Mouse (Mus musculus) heart, adult 2 months (tissue): Measurements from ENCODE around the gene Atp1a4. TPM values are rescaled to one million over a fixed set of nuclear protein-coding genes. Genes with fewer than 3 reads are reported as not detected.
"Not testable (repeated sequence)": the region's sequence is repeated elsewhere in the genome, so short reads cannot be mapped to it uniquely, and the experiment has no call there.

ENCODE experiments used
- DNase-seq, 2 experiments: peaks; one replicate each; pipeline ENCODE4 v3.0.0; 2021
- H3K27ac ChIP-seq: fragments of 200-600 bp; 2 replicates; pipeline ENCODE4 v1.8.1; 2022
- H3K27me3 ChIP-seq: fragments of 200-500 bp; 2 replicates; pipeline ENCODE4 v1.6.1; 2012; ENCODE audit warnings: mild to moderate bottlenecking, low read length, inconsistent platforms, mixed read lengths; ENCODE audit not compliant: control insufficient read depth, insufficient read depth
- H3K36me3 ChIP-seq: fragments of 200-500 bp; 2 replicates; pipeline ENCODE4 v1.6.1; 2012; ENCODE audit warnings: low read length, inconsistent platforms; ENCODE audit not compliant: control insufficient read depth, insufficient read depth
- H3K4me1 ChIP-seq: fragments of 200-500 bp; 2 replicates; pipeline ENCODE4 v1.6.1; 2011; ENCODE audit warnings: low read length; ENCODE audit not compliant: control insufficient read depth, insufficient read depth
- H3K4me3 ChIP-seq: fragments of 200-600 bp; 2 replicates; pipeline ENCODE4 v1.8.1; 2022
- H3K79me2 ChIP-seq: fragments of 200-500 bp; replicated peaks from 2 replicates; pipeline ENCODE4 v1.6.1; 2012; ENCODE audit warnings: mild to moderate bottlenecking, inconsistent platforms, low read length, moderate library complexity, mixed read lengths; ENCODE audit not compliant: control insufficient read depth, insufficient read depth
- H3K9ac ChIP-seq: fragments of 200-500 bp; 2 replicates; pipeline ENCODE4 v1.6.1; 2012; ENCODE audit warnings: low read depth, mild to moderate bottlenecking, control low read depth, inconsistent platforms, low read length, mixed read lengths
- CTCF ChIP-seq: fragments of 200-600 bp; IDR thresholded peaks from 2 replicates; pipeline ENCODE4 v1.8.1; 2022; ENCODE audit warnings: antibody characterized with exemption, mild to moderate bottlenecking, moderate library complexity
- EP300 ChIP-seq: fragments of 200-500 bp; IDR thresholded peaks from 2 replicates; pipeline ENCODE4 v1.6.1; 2011; ENCODE audit warnings: low read depth, low read length, control low read depth; ENCODE audit not compliant: insufficient read depth
- POLR2A ChIP-seq: fragments of 200-500 bp; IDR thresholded peaks from 2 replicates; pipeline ENCODE4 v1.6.1; 2011; ENCODE audit warnings: mild to moderate bottlenecking, low read depth, low read length, control low read depth; ENCODE audit not compliant: insufficient read depth
- WGBS: fragments of 180-500 bp; shearing (Covaris S2); methylation state at CpG from one replicate; pipeline ENCODE4 v1.1.7; 2018; 5-methylcytosine and 5-hydroxymethylcytosine counted together
- intact Hi-C: fragments of 180-260 bp; cut with DNase I; formaldehyde crosslinking; loops from one replicate; pipeline ENCODE4 v1.15.1; 2025
- polyA plus RNA-seq: library from polyadenylated mRNA; depleted of rRNA; stranded (reverse); fragments of >200 nt; gene quantifications from 2 replicates; pipeline ENCODE4 v1.2.3, GENCODE M21; 2012
- total RNA-seq, 2 experiments: library from RNA; stranded (reverse); gene quantifications; 2 replicates each; pipeline ENCODE4 v1.2.3; 2021

The Atp1a4 gene
- total and polyA plus RNA-seq, 3 experiments = 0.10 TPM; not detected in 2

DNA sequence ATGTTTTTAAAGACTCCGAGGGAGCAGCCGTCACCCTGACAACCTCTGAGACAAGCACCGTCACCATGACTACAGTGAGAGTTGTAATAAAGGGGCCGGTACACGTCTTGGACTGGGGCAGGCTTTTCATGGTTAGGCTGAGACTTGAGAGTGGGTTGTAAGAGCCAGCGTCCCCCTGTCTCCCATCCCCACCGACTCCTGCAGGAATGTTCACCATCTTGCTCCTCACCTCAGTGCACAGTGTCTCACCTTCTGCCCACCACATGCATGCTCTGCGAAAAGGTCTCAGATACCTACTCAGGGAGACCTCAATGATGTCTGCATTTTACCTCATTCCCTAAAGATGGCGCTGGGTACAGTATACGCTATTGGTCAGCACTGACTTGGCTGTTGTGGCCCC is 13.6 kb upstream of the Atp1a4 start:
- no peak for TF ChIP-seq CTCF
- peak; percentile 54; the same call in 1 of the 2 replicates for TF ChIP-seq POLR2A
- 0 out of 2 replicates have a peak, but pooled peaks have one; percentile 7 for TF ChIP-seq EP300
- Histone ChIP-seq H3K27ac (no peak overlapping the region), H3K4me3 (no peak overlapping the region), H3K4me1 (peaks cover 2% of the 10 kb centered on the region), H3K79me2 (no peaks in the 10 kb centered on the region), H3K9ac (no peak overlapping the region), H3K27me3 (no peaks in the 10 kb centered on the region), H3K36me3 (no peaks in the 10 kb centered on the region)
- intact Hi-C loops = no loop called here
- DNase-seq = no peak
- 76% methylated on average over 10 of the region's 10 CpGs for WGBS

DNA sequence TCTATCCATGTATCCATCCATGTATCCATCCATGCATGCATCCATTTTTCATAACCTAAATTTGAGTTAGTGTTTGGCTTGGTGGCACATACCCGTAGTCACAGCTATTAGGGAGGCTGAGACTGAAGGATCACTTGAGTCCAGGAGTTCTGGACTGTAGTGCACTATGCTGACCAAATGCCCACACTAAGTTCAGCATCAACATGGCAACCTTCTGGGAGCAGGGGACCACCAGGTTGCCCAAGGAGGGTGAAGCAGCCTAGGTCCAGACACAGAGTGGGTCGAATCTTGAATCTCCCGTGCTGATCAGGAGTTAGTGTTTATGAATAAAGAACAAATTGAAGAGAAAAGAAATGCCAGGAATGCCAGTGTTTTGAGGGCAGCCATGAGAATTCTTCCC is 13.0 kb upstream of the Atp1a4 start:
- intact Hi-C loops = no loop called here
- no peak overlapping the region for H3K9ac ChIP-seq

DNA sequence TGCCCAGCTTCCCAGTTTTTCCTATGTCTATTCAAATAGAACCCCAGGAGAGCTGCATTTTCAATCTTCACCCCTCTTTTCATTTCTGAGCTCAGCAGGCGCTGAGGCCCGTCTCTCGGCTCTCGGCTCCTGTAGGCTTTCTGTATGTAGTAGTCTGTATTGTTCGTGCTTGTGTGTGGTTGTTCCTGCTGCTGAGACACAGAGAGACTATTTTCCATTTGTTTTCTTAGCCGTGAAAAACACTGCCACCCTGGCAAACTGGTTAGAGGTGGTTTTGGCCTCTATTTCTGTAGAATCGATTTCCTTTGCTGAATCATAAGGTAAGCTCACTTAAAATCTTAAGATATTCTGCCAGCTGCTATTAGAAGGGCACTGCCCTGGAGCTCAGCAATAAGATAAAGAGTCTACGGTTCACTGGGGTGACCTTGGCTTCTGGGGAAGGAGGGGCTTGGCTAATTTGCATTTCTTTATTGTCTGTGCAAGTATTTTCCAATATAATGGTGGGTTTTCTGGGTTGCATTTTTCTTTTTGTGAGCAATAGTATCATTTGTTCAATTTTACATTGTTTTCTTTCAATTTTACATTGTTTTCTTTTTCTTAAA is 3.4 kb upstream of the Atp1a4 start, which contains the start of gene Igsf8:
Gene Igsf8 (plus strand): TSS at position 165 of the 602 bp plus-strand sequence.
- no peak for TF ChIP-seq POLR2A
- TF ChIP-seq EP300 = no peak
- no peak for TF ChIP-seq CTCF
- 55% methylated on average over 8 of the region's 8 CpGs for WGBS
- no peak for DNase-seq
- Histone ChIP-seq H3K27me3 (no peaks in the 10 kb centered on the region), H3K27ac (no peak within 1 kb of the TSS), H3K4me1 (no peaks in the 10 kb centered on the region; the same call in 1 of the 2 replicates), H3K4me3 (no peak within 1 kb of the TSS), H3K36me3 (no peaks in the 10 kb centered on the region), H3K79me2 (no peaks in the 10 kb centered on the region), H3K9ac (no peak within 1 kb of the TSS)
- intact Hi-C loops = no loop called here

More for the DNA sequence above, 13.0 kb upstream of the Atp1a4 start:
- Histone ChIP-seq H3K4me3 (no peak overlapping the region), H3K4me1 (peaks cover 2% of the 10 kb centered on the region), H3K36me3 (no peaks in the 10 kb centered on the region), H3K27me3 (no peaks in the 10 kb centered on the region), H3K79me2 (no peaks in the 10 kb centered on the region), H3K27ac (no peak overlapping the region)
- no peak for DNase-seq
- no peak for TF ChIP-seq EP300
- 85% methylated on average over 3 of the region's 3 CpGs for WGBS

DNA sequence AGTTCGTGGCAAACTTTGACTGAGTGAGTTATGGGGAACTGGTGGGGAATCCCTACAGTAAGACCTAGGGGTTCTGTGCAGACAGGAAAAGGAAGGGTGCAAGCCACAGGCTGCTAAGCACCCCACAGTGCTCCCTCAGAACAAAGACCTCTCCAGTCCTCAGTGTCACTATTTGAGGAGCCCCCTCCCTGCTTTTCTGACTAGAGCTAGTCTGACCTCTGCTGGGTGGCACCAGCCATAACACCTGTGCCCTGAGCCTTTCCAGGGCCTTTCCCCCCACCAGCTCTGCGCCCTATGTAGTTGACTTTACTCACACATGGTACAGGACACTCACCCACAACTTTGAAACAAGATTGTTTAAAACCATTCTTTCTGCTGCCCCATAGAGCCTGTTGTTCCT is 10.5 kb downstream of the Atp1a4 start:
- Histone ChIP-seq H3K27ac (no peak overlapping the region), H3K36me3 (peaks cover under 1% of the 10 kb centered on the region; the same call in 1 of the 2 replicates), H3K4me1 (peaks cover 2% of the 10 kb centered on the region; the same call in 1 of the 2 replicates), H3K27me3 (no peaks in the 10 kb centered on the region), H3K9ac (no peak overlapping the region), H3K79me2 (no peaks in the 10 kb centered on the region), H3K4me3 (no peak overlapping the region)
- TF ChIP-seq CTCF (peak; percentile 82), POLR2A (no peak), EP300 (0 out of 2 replicates have a peak, but pooled peaks have one; percentile 30)
- WGBS = 34% methylated on average over 2 of the region's 2 CpGs
- intact Hi-C loops = loop anchor here (2.0 to 5.0 kb wide), 3 partner anchors 31 to 85 kb away; no protein-coding TSS in a partner anchor
- peak; percentile 16 to 48 for DNase-seq

GRCm38 (mm10) chr1:172247216-172247615 is 11.0 kb downstream of the Atp1a4 start:
- Histone ChIP-seq H3K4me1 (peaks cover 2% of the 10 kb centered on the region; the same call in 1 of the 2 replicates), H3K27me3 (no peaks in the 10 kb centered on the region), H3K4me3 (no peak overlapping the region), H3K9ac (no peak overlapping the region), H3K36me3 (peaks cover 2% of the 10 kb centered on the region; the same call in 1 of the 2 replicates), H3K27ac (no peak overlapping the region), H3K79me2 (no peaks in the 10 kb centered on the region)
- intact Hi-C loops = loop anchor here (2.0 to 5.0 kb wide), 3 partner anchors 30 to 84 kb away; no protein-coding TSS in a partner anchor
- 69% methylated on average over 4 of the region's 4 CpGs for WGBS
- no peak for DNase-seq
- TF ChIP-seq EP300 (no peak), POLR2A (no peak), CTCF (no peak)

DNA sequence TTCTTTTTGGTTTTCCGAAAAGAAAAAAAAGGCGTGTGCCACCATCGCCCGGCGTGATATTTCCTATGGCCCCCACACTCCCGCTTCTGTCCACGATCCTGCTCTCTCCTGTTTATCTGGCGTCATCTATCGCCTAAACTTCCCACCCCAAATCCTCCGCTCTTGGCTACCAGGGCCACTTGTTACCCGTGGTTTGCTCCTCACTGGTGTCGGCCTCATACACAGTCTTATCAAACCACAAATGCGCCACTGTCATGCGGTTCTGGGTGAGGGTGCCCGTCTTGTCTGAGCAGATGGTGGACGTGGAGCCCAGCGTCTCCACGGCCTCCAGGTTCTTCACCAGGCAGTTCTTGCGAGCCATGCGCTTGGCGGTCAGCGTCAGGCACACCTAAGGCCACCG is 13.6 kb downstream of the Atp1a4 start:
- H3K4me1 ChIP-seq, H3K27me3 ChIP-seq, DNase-seq, H3K27ac ChIP-seq, H3K9ac ChIP-seq, H3K79me2 ChIP-seq, H3K4me3 ChIP-seq, H3K36me3 ChIP-seq: not testable (repeated sequence)
- intact Hi-C loops = loop anchor here (5.0 kb wide), 1 partner anchor 63 kb away; no protein-coding TSS in a partner anchor
- 66% methylated on average over 23 of the region's 23 CpGs for WGBS
